Mouse (Mus musculus) C2C12 (cell line): ENCODE data around the gene Morc2a.

Experiments
- CEBPB ChIP-seq: IDR thresholded peaks from one replicate; pipeline ENCODE4 v1.6.1; 2011; ENCODE audit warnings: low read depth, mild to moderate bottlenecking, control low read depth, moderate library complexity
- CTCF ChIP-seq: IDR thresholded peaks from one replicate; pipeline ENCODE4 v1.5.1; 2011; ENCODE audit not compliant: control insufficient read depth, insufficient read depth, insufficient read length
- MAX ChIP-seq: IDR thresholded peaks from one replicate; pipeline ENCODE4 v1.6.1; 2011; ENCODE audit warnings: mild to moderate bottlenecking, control low read depth
- USF1 ChIP-seq: IDR thresholded peaks from one replicate; pipeline ENCODE4 v1.6.1; 2011; ENCODE audit warnings: low read depth, mild to moderate bottlenecking, control low read depth, moderate library complexity

DNA sequence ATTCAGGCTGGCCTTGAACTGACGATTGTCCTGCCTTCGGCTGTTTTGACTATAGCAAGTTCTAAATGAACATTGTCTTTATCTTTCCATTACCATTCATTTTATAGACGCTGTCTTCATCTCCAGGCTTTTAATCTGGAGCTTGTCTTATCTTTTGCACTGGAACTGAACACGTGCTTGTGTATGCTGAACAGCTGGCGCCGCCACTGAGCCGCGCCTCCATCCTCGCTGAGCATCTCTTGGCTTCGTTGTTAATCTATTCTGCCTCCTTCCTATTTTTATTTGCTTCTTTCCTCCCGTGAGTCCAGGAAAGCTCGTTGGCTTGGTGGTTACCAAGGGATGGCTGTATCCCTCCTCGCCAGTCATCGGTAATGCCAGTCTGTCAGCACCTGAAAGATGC lies 61.2 kb downstream of the Morc2a start:
- TF ChIP-seq CTCF (no peak), CEBPB (no peak), USF1 (no peak), MAX (no peak)
